Mouse (Mus musculus) thymus, postnatal 36 days (tissue): ENCODE results near the gene Nav1.

Experiments
- DNase-seq, 2 experiments: peaks; one replicate each; pipeline ENCODE4 v3.0.0; 2022; ENCODE audit warnings: mixed read lengths in 2 of 2

Nav1 gene

GRCm38 (mm10) chr1:135429901-135430668, 177.0 kb downstream of the Nav1 start, which contains the start of gene Ipo9:
Ipo9 (minus strand) TSS chr1:135430499.
- DNase-seq: peak; percentile 89

- DNase-seq: no peak
Observed at GRCm38 (mm10) chr1:135427390-135427789, 179.7 kb downstream of the Nav1 start.

GRCm38 (mm10) chr1:135426645-135427044, 180.4 kb downstream of the Nav1 start:
- no peak for DNase-seq

- DNase-seq: no peak
Observed at GRCm38 (mm10) chr1:135422772-135423171, 184.3 kb downstream of the Nav1 start.

- no peak for DNase-seq
Observed at GRCm38 (mm10) chr1:135413996-135414395, 193.1 kb downstream of the Nav1 start.

- no peak for DNase-seq
Observed at GRCm38 (mm10) chr1:135412130-135412529, 195.0 kb downstream of the Nav1 start.

GRCm38 (mm10) chr1:135410967-135411366, 196.1 kb downstream of the Nav1 start:
- DNase-seq: no peak

- no peak for DNase-seq
Observed at GRCm38 (mm10) chr1:135408973-135409372, 198.1 kb downstream of the Nav1 start.

- DNase-seq: no peak
Observed at GRCm38 (mm10) chr1:135405356-135405755, 201.7 kb downstream of the Nav1 start.

GRCm38 (mm10) chr1:135401452-135402110, 205.5 kb downstream of the Nav1 start:
- no peak for DNase-seq

- no peak for DNase-seq
Observed at GRCm38 (mm10) chr1:135399466-135399865, 207.6 kb downstream of the Nav1 start.

GRCm38 (mm10) chr1:135385161-135385560, 221.9 kb downstream of the Nav1 start:
- DNase-seq: no peak
